Mouse (Mus musculus) embryonic facial prominence, embryonic 13.5 days (tissue): Measurements from ENCODE around the gene Gipc1. TPM values are rescaled to one million over a fixed set of nuclear protein-coding genes. Genes with fewer than 3 reads are reported as not detected.

ENCODE experiments used
- ATAC-seq: fragments of 200-750 bp; cut with Nextera tagmentation; 2 replicates; pipeline ENCODE4 v1.8.0; 2017; ENCODE audit warnings: low read depth; ENCODE audit not compliant: insufficient number of reproducible peaks, insufficient read depth, low FRiP score, low TSS enrichment
- H3K27ac ChIP-seq: fragments of 300-500 bp; sonication (generic); 2 replicates; pipeline ENCODE4 v1.5.1; 2015; ENCODE audit warnings: moderate library complexity, mild to moderate bottlenecking, inconsistent platforms
- H3K27me3 ChIP-seq: fragments of 300-500 bp; sonication (generic); 2 replicates; pipeline ENCODE4 v1.6.1; 2015; ENCODE audit warnings: mild to moderate bottlenecking, inconsistent platforms
- H3K36me3 ChIP-seq: fragments of 300-500 bp; sonication (generic); 2 replicates; pipeline ENCODE4 v1.6.1; 2015; ENCODE audit warnings: mild to moderate bottlenecking, inconsistent platforms
- H3K4me1 ChIP-seq: fragments of 300-500 bp; sonication (generic); 2 replicates; pipeline ENCODE4 v1.6.1; 2015; ENCODE audit warnings: inconsistent platforms
- H3K4me2 ChIP-seq: fragments of 300-500 bp; sonication (generic); 2 replicates; pipeline ENCODE4 v1.6.1; 2015; ENCODE audit warnings: moderate library complexity, mild to moderate bottlenecking, inconsistent platforms
- H3K4me3 ChIP-seq: fragments of 300-500 bp; sonication (generic); 2 replicates; pipeline ENCODE4 v1.5.1; 2015; ENCODE audit warnings: mild to moderate bottlenecking, inconsistent platforms
- H3K9ac ChIP-seq: fragments of 300-500 bp; sonication (generic); 2 replicates; pipeline ENCODE4 v1.6.1; 2015; ENCODE audit warnings: mild to moderate bottlenecking, inconsistent platforms
- H3K9me3 ChIP-seq: fragments of 300-500 bp; sonication (generic); 2 replicates; pipeline ENCODE4 v1.6.1; 2016; ENCODE audit warnings: inconsistent platforms
- WGBS: fragments of 180-500 bp; shearing (Covaris S2); methylation state at CpG from one replicate; pipeline ENCODE4 v1.1.7; 2015; ENCODE audit warnings: mixed read lengths; 5-methylcytosine and 5-hydroxymethylcytosine counted together
- polyA plus RNA-seq: library from polyadenylated mRNA; unstranded; fragments of >200 nt; fragmentation: Nextera tagmentation; extraction: Ambion mirVana; gene quantifications from 2 replicates; pipeline ENCODE4 v1.2.1, GENCODE M21; 2015

The Gipc1 gene
- polyA plus RNA-seq, 1 experiment from 2014 or later, result 190 TPM

GRCm38 (mm10) chr8:83681099-83681498 lies 28.6 kb downstream of the Gipc1 start:
- Histone ChIP-seq H3K4me1 (peaks cover 30% of the 10 kb centered on the region), H3K27me3 (no peaks in the 10 kb centered on the region), H3K9ac (0 out of 2 replicates have a peak overlapping the region, but pooled peaks have one; percentile 41), H3K9me3 (no peaks in the 10 kb centered on the region), H3K27ac (peak overlapping the region; percentile 90), H3K36me3 (peaks cover 77% of the 10 kb centered on the region), H3K4me3 (no peak overlapping the region), H3K4me2 (no peak overlapping the region)
- 14% methylated on average over 6 of the region's 6 CpGs for WGBS
- ATAC-seq, result no peak

GRCm38 (mm10) chr8:83684517-83684916 lies 32.0 kb downstream of the Gipc1 start:
- H3K9me3 ChIP-seq, result no peaks in the 10 kb centered on the region
- 92% methylated on average over 9 of the region's 9 CpGs for whole genome bisulfite sequencing
- no peak overlapping the region for H3K27ac ChIP-seq
- no peak overlapping the region for H3K4me2 ChIP-seq
- peaks cover 58% of the 10 kb centered on the region for H3K36me3 ChIP-seq
- no peaks in the 10 kb centered on the region for H3K27me3 ChIP-seq
- no peak for ATAC-seq
- H3K9ac ChIP-seq, result no peak overlapping the region
- no peak overlapping the region for H3K4me3 ChIP-seq
- peaks cover 34% of the 10 kb centered on the region for H3K4me1 ChIP-seq

GRCm38 (mm10) chr8:83689264-83689663 lies 36.8 kb downstream of the Gipc1 start:
- peaks cover 57% of the 10 kb centered on the region for H3K36me3 ChIP-seq
- H3K9me3 ChIP-seq, result no peaks in the 10 kb centered on the region
- H3K4me3 ChIP-seq, result no peak overlapping the region

GRCm38 (mm10) chr8:83693609-83694236 lies 41.2 kb downstream of the Gipc1 start:
- H3K9ac ChIP-seq, result no peak overlapping the region
- WGBS, result 77% methylated on average over 10 of the region's 10 CpGs

More at GRCm38 (mm10) chr8:83689264-83689663, 36.8 kb downstream of the Gipc1 start:
- ATAC-seq, result no peak
- Histone ChIP-seq H3K9ac (no peak overlapping the region), H3K4me2 (no peak overlapping the region), H3K27me3 (no peaks in the 10 kb centered on the region), H3K27ac (no peak overlapping the region), H3K4me1 (0 out of 2 replicates have a peak, but pooled peaks cover 11% of the 10 kb centered on the region)
- WGBS, result 90% methylated on average over 6 of the region's 6 CpGs

GRCm38 (mm10) chr8:83694369-83695160 lies 42.1 kb downstream of the Gipc1 start:
- no peaks in the 10 kb centered on the region for H3K9me3 ChIP-seq
- no peak overlapping the region for H3K27ac ChIP-seq
- no peak for ATAC-seq
- H3K4me1 ChIP-seq, result peaks cover 32% of the 10 kb centered on the region
- H3K4me3 ChIP-seq, result no peak overlapping the region
- no peaks in the 10 kb centered on the region for H3K27me3 ChIP-seq
- WGBS, result 84% methylated on average over 11 of the region's 11 CpGs
- peaks cover 29% of the 10 kb centered on the region for H3K36me3 ChIP-seq
- H3K9ac ChIP-seq, result no peak overlapping the region
- no peak overlapping the region for H3K4me2 ChIP-seq

More at GRCm38 (mm10) chr8:83693609-83694236, 41.2 kb downstream of the Gipc1 start:
- Histone ChIP-seq H3K27me3 (no peaks in the 10 kb centered on the region), H3K36me3 (peaks cover 34% of the 10 kb centered on the region), H3K9me3 (no peaks in the 10 kb centered on the region), H3K4me3 (no peak overlapping the region), H3K4me2 (no peak overlapping the region), H3K27ac (no peak overlapping the region), H3K4me1 (peaks cover 28% of the 10 kb centered on the region)
- no peak for ATAC-seq

- no peak for ATAC-seq
- 83% methylated on average over 9 of the region's 17 CpGs for WGBS
- Histone ChIP-seq H3K4me2 (no peak overlapping the region), H3K9me3 (no peaks in the 10 kb centered on the region), H3K27ac (no peak overlapping the region), H3K36me3 (peaks cover 23% of the 10 kb centered on the region), H3K4me3 (no peak overlapping the region), H3K9ac (no peak overlapping the region), H3K27me3 (no peaks in the 10 kb centered on the region), H3K4me1 (peaks cover 41% of the 10 kb centered on the region)
Measured at GRCm38 (mm10) chr8:83695351-83696106, 43.1 kb downstream of the Gipc1 start.

- H3K36me3 ChIP-seq, result peaks cover 2% of the 10 kb centered on the region
- WGBS, result 37% methylated on average over 19 of the region's 19 CpGs
- peak overlapping the region; percentile 85 for H3K4me3 ChIP-seq
- H3K27ac ChIP-seq, result peak overlapping the region; percentile 80
- peak overlapping the region; percentile 93 for H3K4me2 ChIP-seq
- ATAC-seq, result no peak
- H3K9me3 ChIP-seq, result no peaks in the 10 kb centered on the region
- H3K27me3 ChIP-seq, result no peaks in the 10 kb centered on the region
- peaks cover 45% of the 10 kb centered on the region for H3K4me1 ChIP-seq
- H3K9ac ChIP-seq, result peak overlapping the region; percentile 90
Measured at GRCm38 (mm10) chr8:83697374-83698220, 45.1 kb downstream of the Gipc1 start.

GRCm38 (mm10) chr8:83698291-83698660 lies 45.8 kb downstream of the Gipc1 start:
- Histone ChIP-seq H3K4me2 (peak overlapping the region; percentile 93), H3K27ac (peak overlapping the region; percentile 80), H3K4me3 (peak overlapping the region; percentile 85), H3K4me1 (peaks cover 45% of the 10 kb centered on the region), H3K27me3 (no peaks in the 10 kb centered on the region), H3K9me3 (no peaks in the 10 kb centered on the region), H3K36me3 (no peaks in the 10 kb centered on the region), H3K9ac (peak overlapping the region; percentile 90)
- ATAC-seq, result no peak
- WGBS, result 4% methylated on average over 15 of the region's 15 CpGs

- under 1% methylated on average over 80 of the region's 85 CpGs for WGBS
- peak within 1 kb of the TSS; percentile 90 for H3K9ac ChIP-seq
- peak within 1 kb of the TSS; percentile 80 for H3K27ac ChIP-seq
- ATAC-seq, result peak; percentile 61
- H3K4me1 ChIP-seq, result peaks cover 43% of the 10 kb centered on the region
- H3K27me3 ChIP-seq, result no peaks in the 10 kb centered on the region
- no peaks in the 10 kb centered on the region for H3K36me3 ChIP-seq
- no peaks in the 10 kb centered on the region for H3K9me3 ChIP-seq
- H3K4me2 ChIP-seq, result peak within 1 kb of the TSS; percentile 93
- peak within 1 kb of the TSS; percentile 85 for H3K4me3 ChIP-seq
Measured at GRCm38 (mm10) chr8:83698661-83699453, 46.4 kb downstream of the Gipc1 start, which contains the start of gene Pkn1. Pkn1 (minus strand) TSS chr8:83699179.

GRCm38 (mm10) chr8:83699566-83699965 lies 47.1 kb downstream of the Gipc1 start:
- Histone ChIP-seq H3K27me3 (no peaks in the 10 kb centered on the region), H3K4me3 (peak overlapping the region; percentile 85), H3K4me2 (peak overlapping the region; percentile 93), H3K36me3 (no peaks in the 10 kb centered on the region), H3K9me3 (no peaks in the 10 kb centered on the region), H3K9ac (peak overlapping the region; percentile 90), H3K27ac (peak overlapping the region; percentile 80), H3K4me1 (peaks cover 36% of the 10 kb centered on the region)
- ATAC-seq, result no peak
- WGBS, result 13% methylated on average over 9 of the region's 9 CpGs
